Mouse (Mus musculus) E14TG2a.4 (cell line): ENCODE data around the gene Prkci.

Experiments
- CTCF ChIP-seq: conservative IDR thresholded peaks from 2 replicates; pipeline ENCODE4 v1.5.1; 2014; ENCODE audit warnings: low read length
- NANOG ChIP-seq: IDR thresholded peaks from 2 replicates; pipeline ENCODE4 v1.6.1; 2014; ENCODE audit warnings: borderline replicate concordance, low read length, mixed read lengths
- POU5F1 ChIP-seq: IDR thresholded peaks from 2 replicates; pipeline ENCODE4 v1.6.1; 2014; ENCODE audit warnings: low read length, borderline replicate concordance

GRCm38 (mm10) chr3:30976991-30977603 is 18.4 kb upstream of the Prkci start:
- TF ChIP-seq CTCF: no peak
- no peak for TF ChIP-seq NANOG
- TF ChIP-seq POU5F1: no peak
